Mouse (Mus musculus) CH12F3 (cell line): ENCODE results near the gene Gm17662.

Experiments
- in situ Hi-C: fragments of 300-500 bp; cut with MboI; formaldehyde crosslinking; loops from 2 replicates; pipeline ENCODE4 v1.14.3; 2020; ENCODE audit warnings: low sequenced_read_pairs

The Gm17662 gene

DNA sequence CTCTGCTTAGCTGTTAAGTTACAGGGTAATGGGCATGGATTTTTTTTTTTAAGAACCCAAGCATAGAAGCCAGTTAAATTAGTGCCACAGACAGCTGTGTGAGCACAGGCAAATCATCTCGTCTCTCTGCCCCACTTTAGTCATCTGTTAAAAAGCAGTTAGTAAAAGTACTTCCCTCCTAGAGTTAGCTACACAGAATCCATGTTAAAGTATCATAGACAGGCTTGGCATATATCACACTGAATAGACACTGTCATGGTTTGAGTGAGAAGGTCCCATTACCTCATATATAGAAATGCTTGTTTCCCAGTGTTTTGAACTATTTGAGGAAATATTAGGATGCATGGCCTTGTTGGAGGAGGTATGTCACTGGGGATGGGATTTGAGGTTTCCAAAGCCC, at the start of gene Gm17662:
TSS of gene Gm17662 (plus strand) at position 301 of the 400 bp plus-strand sequence.
- in situ Hi-C loops: no loop called here

DNA sequence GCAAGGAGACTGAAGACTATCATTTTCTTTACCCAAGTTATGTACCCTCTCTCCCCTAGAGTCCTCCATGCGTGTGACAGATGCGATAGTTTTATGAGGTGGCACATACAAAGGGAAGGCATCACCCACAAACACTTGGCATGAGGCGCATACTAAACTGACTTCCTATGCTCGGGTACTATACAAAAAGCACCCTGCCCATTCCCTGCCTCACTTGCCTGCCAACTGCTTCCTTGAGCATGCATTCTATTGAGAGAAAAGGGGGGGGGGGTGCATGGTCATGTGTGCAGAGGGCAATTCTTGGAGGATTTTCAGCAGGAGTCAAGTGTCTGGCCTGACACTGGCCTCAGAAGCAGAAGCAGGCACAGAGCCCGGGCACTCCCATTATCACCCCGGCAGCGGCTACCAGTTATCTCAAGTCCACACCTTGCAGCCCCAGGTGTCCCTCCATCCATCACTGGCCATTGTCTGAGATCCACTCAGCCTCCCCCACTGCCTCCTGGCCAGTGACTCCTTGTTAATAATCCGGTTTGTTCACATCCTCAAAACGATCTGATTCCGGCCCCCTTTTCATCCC, 46.3 kb upstream of the Gm17662 start:
- in situ Hi-C loops: no loop called here

DNA sequence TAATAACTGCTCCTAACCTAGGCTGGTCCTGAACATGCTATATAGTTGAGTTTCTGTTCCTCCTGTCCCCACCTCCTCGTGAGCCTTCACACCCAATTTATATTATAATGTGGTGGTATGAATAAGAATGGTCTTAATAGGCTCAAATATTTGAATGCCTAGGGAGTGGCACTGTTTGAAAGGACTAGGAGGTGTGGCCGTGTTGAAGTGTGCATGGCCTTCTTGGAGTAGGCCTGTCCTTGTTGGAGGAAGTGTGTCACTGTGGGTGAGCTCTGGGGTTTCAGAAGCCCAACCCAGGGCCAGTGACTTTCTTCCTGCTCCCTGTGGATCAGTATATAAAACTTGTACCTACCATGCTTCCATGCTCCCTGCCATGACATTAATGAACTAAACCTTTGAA, 43.5 kb upstream of the Gm17662 start:
- in situ Hi-C loops: no loop called here

- in situ Hi-C loops: no loop called here
Measured at GRCm38 (mm10) chr4:104816519-104817232, 40.5 kb upstream of the Gm17662 start.

- in situ Hi-C loops: no loop called here
Measured at GRCm38 (mm10) chr4:104817509-104817908, 39.6 kb upstream of the Gm17662 start.

- in situ Hi-C loops: no loop called here
Measured at GRCm38 (mm10) chr4:104818986-104819385, 38.1 kb upstream of the Gm17662 start.

DNA sequence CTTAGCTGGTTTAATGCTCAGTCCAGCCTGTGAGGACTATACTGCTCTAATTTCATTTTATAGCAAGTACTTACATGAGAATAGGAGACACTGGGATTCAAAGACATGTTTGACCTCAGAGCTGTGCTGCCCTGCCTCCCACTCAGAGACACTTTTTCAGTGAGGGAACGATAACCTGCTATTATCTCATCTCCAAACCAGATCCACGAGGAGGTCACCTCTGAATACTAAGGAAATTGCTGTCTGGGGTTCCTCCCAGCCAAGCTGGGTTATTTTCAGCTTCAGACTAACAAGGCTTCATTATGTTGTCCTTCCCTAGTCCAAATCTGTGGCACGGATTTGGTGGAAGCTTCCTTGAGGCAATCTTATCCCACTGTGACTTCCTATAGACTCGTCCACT, 37.2 kb upstream of the Gm17662 start:
- in situ Hi-C loops: no loop called here

GRCm38 (mm10) chr4:104823597-104824101, 33.5 kb upstream of the Gm17662 start:
- in situ Hi-C loops: no loop called here

- in situ Hi-C loops: no loop called here
Measured at GRCm38 (mm10) chr4:104824381-104825077, 32.6 kb upstream of the Gm17662 start.

DNA sequence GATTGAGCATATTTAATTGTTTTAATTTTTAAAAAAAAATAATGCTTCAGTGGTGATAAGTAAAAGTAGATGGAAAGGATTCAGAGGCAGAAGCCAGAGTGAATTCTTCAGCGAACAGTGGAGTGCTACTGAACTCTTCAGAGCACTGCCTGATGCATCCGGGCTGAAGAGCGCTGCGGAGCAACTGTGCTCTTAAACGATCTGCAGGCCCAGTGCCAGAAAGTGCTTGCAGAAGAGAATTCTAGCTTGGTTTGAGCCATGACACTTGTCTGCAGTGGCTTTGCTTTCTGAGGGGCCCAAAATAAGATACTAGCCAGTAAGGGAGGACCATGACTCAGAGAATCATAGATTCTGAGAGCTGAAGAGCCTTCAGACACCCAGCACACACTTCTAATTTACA, 28.2 kb upstream of the Gm17662 start:
- in situ Hi-C loops: no loop called here

GRCm38 (mm10) chr4:104835096-104835495, 22.0 kb upstream of the Gm17662 start:
- in situ Hi-C loops: no loop called here

DNA sequence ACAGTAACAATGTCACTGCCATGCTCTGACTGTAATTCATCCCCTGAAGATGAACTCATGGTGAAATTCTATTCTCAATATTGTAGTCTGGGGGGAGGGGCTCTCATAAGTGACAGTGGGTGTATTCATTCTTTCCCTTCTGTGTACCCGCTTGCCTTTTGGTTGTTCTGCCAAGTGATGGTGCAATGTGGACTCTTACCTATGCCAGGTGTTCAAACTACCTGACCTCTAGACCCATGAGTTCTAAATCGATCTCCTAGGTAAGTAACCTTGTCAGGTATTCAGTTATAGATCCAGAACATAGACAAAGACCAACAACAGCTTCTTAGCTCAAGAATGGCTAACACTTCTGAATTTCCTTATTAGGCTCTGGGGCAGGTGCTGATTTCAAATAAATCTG, 18.8 kb upstream of the Gm17662 start:
- in situ Hi-C loops: no loop called here

- in situ Hi-C loops: no loop called here
Measured at GRCm38 (mm10) chr4:104842204-104842603, 14.9 kb upstream of the Gm17662 start.

DNA sequence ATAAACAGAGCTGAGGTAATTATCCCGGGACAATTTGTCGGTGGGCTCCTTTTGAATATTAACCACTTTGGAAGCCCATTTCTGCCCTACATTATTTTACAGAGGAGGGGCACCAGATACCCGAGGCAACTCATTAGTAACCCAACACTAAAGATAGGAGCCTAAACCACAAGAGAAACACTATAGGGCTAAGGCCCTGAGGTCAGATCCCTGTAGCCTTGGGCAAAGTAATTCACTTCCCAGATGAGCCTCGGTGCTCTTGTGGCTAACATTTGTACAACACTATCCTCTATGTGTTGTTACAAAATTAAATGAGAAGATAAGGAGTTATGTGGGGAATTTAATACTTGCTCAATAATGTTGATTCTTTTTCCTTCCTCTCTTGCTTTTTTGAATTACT, 13.6 kb upstream of the Gm17662 start:
- in situ Hi-C loops: no loop called here

GRCm38 (mm10) chr4:104855216-104855615, 1.9 kb upstream of the Gm17662 start:
- in situ Hi-C loops: no loop called here

GRCm38 (mm10) chr4:104857823-104858222, 694 bp downstream of the Gm17662 start:
- in situ Hi-C loops: no loop called here

GRCm38 (mm10) chr4:104861241-104861640, 4.1 kb downstream of the Gm17662 start:
- in situ Hi-C loops: no loop called here

DNA sequence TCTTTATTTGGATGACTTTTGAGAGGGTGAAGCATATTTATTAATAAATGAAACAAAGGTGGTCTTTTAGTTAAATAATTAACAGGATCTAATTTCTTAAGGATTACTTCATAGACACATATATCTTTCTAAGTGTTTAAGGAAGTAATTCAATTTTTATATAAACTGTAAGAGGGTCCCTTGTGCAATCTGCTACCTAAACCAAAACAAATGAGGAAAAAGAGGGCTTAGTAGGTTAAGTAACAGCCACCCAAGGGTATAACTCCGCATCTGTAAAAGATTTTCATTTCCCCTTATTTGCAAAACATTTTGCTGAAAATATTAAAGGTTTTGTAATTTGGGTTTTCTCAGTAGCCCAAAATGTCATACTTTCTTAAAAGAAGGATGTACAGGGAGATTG, 7.3 kb downstream of the Gm17662 start:
- in situ Hi-C loops: no loop called here

- in situ Hi-C loops: no loop called here
Measured at GRCm38 (mm10) chr4:104869581-104869980, 12.5 kb downstream of the Gm17662 start.

DNA sequence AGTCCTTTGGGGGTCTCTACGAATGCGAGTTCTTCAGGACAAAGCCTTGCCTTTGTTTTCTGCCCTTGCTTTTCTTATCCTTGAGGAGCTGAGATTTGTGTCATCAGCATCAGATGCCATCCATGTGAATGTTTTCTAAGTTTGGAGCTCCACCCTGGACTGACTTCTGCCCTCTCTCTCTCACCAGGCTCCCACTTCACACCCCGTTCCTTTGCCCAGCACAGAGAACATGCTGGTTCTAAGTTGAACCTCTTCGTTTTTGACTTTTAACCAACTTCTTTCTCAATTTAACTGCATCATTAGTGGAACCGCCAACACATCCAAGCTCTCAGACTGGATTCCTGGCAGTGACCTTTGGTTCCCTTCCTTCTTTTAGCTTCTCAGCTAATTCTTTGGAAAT, 13.1 kb downstream of the Gm17662 start:
- in situ Hi-C loops: no loop called here

GRCm38 (mm10) chr4:104875832-104876231, 18.7 kb downstream of the Gm17662 start:
- in situ Hi-C loops: no loop called here

DNA sequence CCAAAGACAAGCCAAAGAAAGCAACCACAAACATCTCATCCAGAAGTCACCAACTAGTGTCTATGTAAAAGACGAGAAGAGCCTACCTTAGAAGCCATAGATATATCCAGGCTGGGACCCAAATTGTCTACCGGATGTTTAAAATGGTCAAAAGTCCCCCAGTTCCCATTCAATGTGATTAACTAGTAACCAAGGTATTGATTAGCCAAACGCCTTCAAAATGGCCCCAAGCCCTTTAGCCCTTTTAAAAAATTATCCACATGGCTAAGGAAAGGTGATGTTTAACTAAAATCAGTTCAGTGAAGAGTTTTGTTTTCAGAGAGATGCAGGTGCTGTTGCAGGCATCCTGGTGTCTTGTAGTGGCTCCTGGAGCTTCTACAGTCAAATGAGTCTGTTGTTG, 19.2 kb downstream of the Gm17662 start, which contains the start of gene C8a:
TSS of gene C8a (minus strand) at position 76 of the 400 bp plus-strand sequence.
- in situ Hi-C loops: no loop called here
